Mouse (Mus musculus) heart, postnatal 36 days (tissue): ENCODE measurements around the gene Bcl2l14. TPM values are rescaled to one million over a fixed set of nuclear protein-coding genes. Genes with fewer than 3 reads are reported as not detected.
A peak's percentile ranks its signal among the peaks of the same experiment; 100 is the strongest.

ENCODE experiments used
- DNase-seq, 2 experiments: peaks; one replicate each; pipeline ENCODE4 v3.0.0; 2021 to 2022
- intact Hi-C: fragments of 180-260 bp; cut with DNase I; formaldehyde crosslinking; loops from one replicate; pipeline ENCODE4 v1.15.1; 2025
- total RNA-seq, 2 experiments: library from RNA; stranded (reverse); gene quantifications; 2 replicates each; pipeline ENCODE4 v1.2.3; 2021

Bcl2l14 gene
- total RNA-seq, 2 experiments from 2014 or later = not detected

DNA sequence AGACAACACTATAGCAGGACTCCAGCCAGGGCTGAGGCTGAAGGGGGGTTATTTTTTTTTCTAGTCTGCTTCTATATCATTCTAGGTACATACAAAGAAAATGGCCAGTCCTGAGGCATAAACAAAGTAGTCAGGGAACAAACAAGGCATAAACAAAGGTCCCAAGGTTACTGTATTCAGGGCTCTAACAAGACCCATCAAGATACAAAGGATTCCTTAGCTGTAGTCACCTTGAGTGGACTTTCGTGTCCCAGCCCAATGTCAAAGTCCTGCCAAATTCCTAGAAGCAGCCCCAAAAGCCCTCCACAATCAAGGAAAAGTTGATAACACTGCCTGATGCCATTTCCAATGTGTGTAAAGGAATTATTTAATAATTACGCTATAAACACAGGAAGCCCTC, 5.3 kb upstream of the Bcl2l14 start:
- no peak for DNase-seq
- intact Hi-C loops = no loop called here

DNA sequence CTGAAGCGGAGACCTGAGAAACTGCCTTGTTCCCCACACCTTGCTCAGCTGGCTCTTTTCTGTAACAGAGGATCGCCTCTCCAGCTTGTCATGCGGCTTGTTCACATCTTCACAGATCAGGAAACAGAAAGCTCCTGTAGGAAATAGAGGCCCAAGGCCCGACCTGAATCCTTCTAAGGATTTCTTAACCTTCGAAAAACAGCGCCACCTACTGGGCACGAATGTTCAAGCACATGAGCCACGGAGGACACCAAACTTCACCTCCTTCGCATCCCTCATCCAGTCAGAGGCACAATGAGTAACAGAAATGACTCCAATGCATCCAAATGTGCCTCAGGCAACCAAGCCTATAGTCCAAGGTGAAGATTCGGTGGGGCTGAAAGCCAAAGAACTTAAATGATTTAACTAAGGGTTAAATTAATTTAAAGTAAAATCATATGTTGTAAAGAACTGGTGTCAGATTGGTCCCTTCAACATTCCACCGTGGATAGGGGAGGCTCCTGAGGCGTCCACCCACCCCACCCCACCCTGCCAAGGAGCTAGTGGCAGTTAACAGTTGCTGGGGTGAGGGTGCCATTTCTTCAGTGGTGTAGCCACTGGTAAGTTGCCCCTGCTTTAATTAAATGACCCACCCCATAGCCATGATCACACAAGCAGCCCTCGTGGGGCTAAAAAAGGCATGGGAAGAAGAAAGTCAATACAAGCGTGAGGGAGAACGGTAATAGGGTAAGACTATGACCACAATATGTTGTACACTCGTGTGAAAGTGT, 7.0 kb downstream of the Bcl2l14 start:
- peak; percentile 45 to 70 for DNase-seq
- intact Hi-C loops = loop anchor here (2.0 kb wide), 1 partner anchor 498 kb away; no protein-coding TSS in a partner anchor

DNA sequence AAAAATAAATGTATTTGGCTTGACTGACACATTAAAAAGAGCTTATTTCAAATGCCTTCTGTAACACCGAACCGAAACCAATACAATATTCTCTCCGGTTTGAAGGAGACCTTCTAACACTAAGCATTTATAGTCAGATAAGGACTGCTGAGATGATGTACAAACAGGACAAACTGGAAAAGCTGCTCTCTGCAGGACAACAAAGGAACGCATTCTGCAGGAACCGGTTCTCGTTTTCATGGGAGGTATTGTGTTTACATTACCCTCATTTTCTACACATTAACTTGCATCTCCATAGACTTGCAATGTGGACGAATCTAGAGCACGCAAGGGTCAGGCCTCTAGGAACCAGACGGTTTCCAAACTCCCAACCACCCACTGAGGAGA, 7.6 kb downstream of the Bcl2l14 start:
- no peak for DNase-seq
- intact Hi-C loops = loop anchor here (2.0 kb wide), 1 partner anchor 499 kb away; no protein-coding TSS in a partner anchor

DNA sequence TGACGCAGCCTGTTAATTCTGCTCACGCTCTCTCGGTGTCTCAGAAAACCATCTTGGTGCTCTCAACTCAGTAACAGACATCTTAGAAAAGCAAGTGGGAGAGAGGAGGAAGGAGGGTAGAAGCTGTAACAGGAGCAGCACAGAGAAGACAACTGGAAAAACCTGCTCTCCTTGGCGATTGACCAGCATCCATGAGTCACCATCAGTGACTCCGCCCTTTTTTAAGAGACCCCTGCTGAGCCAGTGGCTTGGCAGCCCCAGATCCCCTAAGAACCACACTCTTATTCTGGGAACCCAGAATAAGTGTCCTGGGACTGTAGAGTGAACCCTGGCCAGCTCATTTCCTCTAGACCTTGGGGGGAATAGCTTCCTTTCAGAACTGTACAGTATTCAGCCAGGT, 11.1 kb downstream of the Bcl2l14 start:
- intact Hi-C loops = no loop called here
- DNase-seq = no peak

DNA sequence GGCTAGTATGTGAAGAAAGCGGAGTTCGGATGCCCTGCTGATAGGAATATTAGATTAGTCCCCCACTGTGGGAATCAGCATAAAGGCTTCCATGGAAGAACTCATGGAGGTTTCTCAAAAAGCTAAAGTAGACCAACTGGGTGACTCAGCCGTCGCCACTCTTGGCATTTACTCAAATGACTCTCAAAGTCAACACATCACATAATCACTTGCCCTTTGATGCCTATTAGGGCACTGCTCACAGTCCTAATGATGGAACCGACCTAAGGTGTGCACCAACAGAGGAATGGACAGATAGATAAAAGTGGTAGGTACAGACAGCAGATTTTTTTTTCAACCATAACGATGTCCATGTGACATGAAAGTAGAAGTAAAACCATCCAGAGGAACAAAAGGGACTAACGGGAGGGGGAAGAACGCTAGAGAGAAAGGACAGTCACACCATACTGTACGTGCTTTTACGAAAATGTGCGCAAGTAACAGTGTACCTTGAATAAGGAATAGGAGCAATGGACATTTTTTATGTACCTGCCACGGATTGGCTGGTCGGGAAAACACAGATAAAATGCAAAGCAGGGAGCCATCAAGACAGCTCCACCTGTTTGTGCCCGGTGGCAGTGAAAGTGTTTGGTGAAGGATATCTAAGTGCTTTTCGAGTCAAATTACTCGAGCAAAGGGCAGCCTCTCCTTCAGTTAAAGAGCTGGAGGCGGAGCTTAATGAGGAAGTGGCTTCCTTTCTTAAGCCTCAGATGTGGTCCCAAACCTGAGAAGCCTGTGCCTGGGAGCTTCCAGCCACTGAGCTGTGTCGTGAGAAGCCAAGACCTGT, 17.8 kb downstream of the Bcl2l14 start:
- no peak for DNase-seq
- intact Hi-C loops = no loop called here

DNA sequence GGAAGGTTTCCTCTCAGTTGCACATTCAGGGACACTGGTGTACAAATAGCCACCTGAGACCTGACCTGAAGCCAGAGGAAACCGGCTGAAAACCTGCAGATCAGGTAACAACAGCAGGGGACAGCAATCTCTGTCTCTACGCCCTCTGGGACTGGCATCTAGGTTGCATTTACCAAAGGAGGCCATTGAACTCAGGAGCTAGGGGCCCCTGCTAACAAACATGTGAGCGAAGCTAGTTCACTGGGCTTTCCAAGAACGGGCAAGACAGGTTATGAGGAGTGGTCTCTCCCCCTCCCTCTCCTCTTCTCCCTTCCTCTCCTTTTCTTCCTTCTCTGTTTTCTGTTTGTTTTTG, 18.4 kb downstream of the Bcl2l14 start:
- intact Hi-C loops = no loop called here
- DNase-seq = no peak

DNA sequence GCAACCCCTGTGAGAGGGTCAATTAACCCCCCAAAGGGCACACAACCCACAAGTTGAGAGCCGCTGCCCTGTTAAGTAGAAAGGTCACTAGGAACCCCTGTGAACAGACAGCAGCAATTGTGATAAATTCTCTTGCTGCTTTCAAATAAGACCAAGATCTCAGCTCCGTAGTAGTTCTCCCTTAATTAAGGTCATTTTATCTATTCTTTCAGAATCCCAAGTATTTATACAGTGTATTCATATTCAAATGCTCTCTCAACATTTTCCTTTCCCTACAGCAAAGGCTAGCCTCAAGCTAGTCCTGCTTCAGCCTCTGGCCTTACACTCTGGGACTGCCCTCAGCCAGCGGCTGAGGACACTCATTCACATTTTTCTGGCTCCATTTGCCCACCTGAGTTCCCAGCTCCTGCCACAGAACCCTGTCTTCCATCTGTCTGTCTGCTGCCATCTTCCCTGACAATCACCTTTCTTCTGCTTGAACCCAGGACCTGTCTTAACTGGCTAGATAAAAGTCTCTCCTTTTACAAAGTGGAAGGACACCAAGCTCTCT, 20.5 kb downstream of the Bcl2l14 start:
- no peak for DNase-seq
- intact Hi-C loops = no loop called here

DNA sequence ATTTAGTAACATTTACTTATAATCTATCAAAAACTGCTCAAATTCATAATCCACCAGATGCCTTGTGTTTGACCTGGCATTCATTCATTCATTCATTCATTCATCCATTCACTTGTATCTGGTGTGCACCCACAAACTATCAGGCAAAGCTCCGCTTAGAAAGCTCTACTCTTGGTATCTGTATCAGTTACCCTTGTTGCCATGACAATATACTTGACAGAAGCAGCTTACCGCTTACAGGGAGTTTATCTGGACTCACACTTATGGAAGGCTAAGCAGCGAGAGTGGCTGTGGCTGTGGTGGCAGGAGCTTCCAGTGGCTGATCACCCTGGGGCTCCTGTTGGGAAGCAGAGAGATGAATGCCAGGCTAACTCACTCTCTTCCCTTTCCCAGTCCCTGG, 21.8 kb downstream of the Bcl2l14 start:
- intact Hi-C loops = no loop called here
- no peak for DNase-seq

DNA sequence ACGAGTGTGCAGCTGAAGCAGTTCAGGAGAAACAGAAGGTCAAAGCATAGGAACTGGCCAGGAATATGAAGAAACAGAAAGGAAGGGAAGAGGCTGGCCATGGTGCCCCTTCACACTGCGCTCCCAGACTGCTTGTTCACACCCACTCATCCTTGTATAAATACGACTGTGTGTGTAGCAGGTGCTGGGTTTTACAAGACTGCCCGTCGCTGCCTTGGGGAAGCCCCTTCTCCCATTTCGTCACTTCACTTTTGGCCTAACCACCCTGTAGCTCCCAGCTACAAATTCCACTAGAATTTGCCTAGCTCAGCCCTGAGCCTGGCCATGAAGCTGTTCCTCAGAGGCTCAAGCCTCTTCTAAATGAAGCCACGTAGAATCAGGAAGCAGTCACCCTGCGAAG, 24.3 kb downstream of the Bcl2l14 start:
- no peak for DNase-seq
- intact Hi-C loops = loop anchor here (10.0 kb wide), 2 partner anchors 374 to 524 kb away; partner anchors contain the start of gene Dusp16

DNA sequence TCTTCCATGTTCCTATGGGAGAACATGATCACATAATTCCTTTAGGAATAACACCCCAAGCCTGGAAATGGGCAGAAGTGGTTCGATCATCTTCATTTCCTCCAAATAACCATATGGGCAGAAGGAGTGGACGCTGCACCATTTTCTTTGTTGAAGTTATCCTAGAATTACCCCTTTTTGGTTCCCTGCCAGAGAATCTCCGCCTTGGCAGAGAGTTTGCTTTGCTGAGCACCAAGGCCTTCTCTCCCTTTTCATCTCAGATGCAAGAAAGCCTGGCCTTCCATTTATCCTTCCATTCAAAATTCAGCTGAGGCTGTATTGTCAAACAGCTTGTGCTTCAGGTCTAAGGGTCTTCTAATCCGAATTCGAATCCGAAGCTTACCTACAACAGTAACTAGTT, 25.8 kb downstream of the Bcl2l14 start:
- intact Hi-C loops = loop anchor here (10.0 kb wide), 2 partner anchors 373 to 523 kb away; partner anchors contain the start of gene Dusp16
- no peak for DNase-seq

DNA sequence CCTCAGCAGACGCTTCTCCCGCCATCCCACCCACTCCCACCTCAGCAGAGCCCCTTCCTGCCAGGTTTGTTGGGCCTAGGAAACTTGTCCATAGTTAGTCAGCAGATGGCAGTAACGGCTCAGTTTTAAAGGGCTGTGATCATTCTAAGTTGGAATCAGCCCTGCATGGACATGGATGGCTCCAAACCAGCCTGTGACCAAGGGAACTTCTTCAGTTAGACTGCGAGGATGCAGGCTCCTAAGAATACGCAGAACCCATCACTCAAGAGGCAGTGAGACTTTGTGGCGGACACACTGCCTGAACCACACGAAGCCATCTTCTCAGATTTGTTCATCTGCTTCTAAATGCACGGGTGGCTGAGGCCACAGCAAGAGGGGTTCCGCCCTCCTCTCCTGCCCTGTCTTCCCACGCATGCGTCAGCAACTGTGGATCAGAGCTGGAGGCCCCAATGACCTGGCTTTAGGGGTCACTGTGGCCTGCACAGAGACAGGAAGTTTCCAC, 29.1 kb downstream of the Bcl2l14 start:
- intact Hi-C loops = loop anchor here (1.0 to 10.0 kb wide), 6 partner anchors 28 to 520 kb away; partner anchors contain the start of gene Dusp16

DNA sequence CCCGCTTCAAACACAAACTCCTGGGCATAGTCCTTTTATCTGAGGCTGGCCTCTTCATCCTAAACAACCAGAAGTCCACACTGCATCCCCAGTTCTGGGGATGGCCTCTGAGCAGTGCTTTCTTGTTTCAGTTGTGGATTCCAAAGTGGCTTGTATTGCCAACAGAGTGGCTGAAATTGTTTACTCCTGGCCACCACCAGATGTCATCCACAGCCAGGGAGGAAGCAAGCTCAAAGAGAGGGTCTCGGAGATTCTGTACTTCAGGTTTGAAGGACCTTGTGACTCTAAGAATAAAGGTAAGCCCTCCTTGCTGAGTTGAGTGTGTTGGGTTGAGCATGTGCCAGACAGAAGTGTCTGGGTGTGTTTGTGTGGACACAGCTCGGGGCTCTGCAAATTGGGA, 31.0 kb downstream of the Bcl2l14 start:
- intact Hi-C loops = loop anchor here (10.0 kb wide), 2 partner anchors 368 to 518 kb away; partner anchors contain the start of gene Dusp16
- DNase-seq = no peak

More for the DNA sequence above, 29.1 kb downstream of the Bcl2l14 start:
- peak; percentile 67 to 75 for DNase-seq

DNA sequence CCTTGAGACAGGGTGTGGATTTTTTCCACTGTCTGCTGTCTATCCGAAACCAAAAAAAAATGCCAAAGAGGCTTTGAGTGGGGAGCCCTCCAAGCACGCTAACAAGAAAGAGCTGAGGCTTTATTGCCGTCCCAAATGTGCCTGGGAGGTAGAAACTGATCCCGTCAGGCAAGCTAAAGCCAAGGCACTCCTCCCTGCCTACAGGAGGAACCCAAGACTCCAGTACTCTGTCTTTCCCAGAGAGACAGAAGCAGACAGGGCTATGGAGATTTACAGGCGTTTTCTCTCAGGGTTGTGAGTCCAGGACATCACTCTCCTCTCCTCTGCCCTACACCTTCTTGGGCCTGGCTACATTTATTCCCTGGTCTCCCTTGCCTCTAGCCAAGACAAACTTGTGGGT, 32.3 kb downstream of the Bcl2l14 start:
- intact Hi-C loops = loop anchor here (10.0 kb wide), 2 partner anchors 366 to 516 kb away; partner anchors contain the start of gene Dusp16
- no peak for DNase-seq

DNA sequence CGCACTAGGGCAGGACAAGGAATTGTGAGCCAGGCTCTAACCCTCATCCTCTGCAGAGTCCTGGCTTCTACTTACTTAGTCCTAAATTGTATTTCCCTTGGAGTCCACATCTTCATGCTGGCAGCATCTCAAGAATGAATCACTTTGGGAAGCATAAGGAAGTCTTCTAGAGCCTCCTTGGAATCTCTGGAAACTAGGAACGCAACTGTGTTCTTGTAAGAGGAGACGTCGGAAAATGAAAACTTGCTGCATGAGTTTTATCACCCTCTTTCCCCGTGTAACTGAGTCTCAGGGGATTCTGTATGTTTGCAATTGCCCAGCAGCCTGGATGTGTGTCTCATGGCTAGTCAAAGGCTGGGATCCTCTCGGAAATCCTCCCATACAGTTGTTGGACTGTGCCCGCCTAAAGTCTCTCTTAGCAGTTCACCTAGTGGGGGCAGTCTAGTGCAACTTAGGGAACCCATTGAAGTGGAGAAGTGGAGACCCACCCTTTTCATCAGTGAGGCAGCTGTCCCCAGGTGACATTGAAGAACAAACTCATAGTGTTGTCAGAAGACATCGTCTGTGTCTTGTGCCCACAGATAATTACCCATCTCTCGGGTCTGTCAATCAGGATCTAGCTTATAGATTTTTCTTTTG, 34.2 kb downstream of the Bcl2l14 start:
- no peak for DNase-seq

DNA sequence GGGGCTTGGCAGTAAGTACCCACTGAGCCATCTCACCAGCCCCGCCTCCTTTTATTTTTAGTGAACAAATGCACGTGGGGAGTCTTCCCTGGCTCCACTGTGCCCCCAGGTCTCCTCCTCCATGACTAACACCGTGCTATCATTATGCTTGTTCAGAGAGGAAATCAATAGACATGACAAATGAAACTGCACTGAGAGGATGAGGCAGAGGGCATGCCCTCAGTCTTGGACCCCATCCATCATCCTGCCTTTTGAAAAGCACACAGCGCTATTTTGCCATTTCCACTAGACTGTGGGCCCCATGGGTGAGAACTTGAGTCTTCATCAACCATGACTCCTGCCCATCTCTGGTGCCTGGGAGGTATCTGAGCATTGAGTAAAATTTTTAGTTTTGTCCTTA, 35.5 kb downstream of the Bcl2l14 start:
- intact Hi-C loops = no loop called here
- no peak for DNase-seq

More for the DNA sequence above, 34.2 kb downstream of the Bcl2l14 start:
- intact Hi-C loops = no loop called here

DNA sequence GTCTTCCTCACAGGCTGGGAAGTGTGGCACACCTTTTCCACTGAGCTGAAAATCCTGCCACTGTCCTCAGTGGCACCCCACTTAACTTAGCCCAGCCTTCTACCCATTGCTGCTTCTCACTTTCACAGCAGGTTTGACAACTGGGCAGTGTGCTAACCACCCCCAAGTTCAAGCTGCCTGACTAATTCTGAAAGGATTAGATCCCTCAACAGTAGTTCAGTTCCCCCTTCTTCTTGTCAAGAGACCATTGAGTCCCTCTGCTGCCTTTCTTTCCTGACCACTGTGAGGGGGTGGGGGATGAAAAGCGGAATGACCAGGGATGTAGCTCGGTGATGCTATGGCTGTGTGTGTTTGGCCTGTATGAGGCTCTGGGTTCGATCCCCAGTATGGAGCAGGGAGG, 37.2 kb downstream of the Bcl2l14 start:
- no peak for DNase-seq
- intact Hi-C loops = no loop called here

DNA sequence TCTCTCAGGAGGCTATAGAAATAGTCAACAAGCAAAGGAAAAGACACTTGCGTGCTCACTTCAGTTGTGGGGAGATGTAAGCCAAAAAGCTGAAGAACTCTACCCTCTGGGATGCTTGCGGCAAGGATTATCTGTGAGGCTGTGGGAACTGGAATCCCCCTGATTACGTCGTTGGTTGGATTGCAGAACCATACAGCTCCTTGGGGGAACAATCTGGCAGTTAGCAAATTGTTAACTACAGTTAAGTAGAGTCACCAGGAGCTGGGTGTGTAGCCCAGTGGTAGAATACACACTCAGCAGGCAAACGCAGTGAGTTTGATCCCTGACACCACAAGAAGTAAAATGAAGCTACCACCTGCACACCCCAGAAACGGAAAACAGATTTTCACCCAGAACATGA, 37.9 kb downstream of the Bcl2l14 start:
- peak in 1 of 2 experiments; percentile 22 for DNase-seq
- intact Hi-C loops = no loop called here

DNA sequence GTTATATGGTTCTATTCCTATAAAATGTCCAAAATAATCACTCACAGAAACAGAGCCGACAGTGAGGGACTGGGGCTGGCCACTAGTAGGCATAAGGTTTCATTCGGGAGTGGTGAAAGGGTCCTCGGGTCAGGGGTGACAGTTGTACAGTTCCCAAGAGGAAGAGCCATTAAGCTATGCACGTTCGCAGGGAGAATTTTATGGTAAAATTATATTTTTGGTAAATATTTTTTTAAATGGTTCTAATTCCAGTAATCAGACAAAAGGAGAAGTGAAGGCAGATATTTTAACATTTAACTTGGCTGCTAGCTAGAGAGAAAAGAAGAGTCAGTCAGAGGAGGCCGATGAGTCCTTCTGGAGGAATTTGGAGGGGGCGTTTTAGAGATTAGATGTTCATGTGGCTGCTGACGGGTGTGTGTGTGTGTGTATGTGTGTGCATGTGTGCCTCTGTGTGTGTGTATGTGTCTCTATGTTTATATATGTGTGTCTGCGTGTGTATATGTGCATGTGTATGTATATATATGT, 38.8 kb downstream of the Bcl2l14 start:
- DNase-seq = no peak
- intact Hi-C loops = no loop called here

DNA sequence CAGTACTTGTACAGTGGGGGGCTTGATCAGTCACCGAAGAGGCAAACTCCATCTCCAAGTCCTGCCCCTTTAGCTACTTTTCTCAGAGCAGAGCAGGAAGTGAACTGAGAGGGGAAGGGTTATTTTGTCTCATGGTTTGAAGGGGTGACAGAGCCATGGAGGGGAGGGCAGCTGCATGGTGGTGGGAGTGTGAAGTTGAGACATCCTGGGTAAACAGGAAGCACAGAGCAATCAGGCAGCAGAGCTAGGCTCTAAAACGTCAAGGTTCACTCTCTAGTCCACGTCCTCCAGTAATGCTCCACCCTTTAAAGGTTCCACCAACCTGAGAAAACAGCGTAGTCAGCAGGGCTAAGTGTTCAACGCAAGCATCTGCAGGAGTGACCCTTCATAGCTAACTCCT, 40.8 kb downstream of the Bcl2l14 start:
- intact Hi-C loops = no loop called here
- DNase-seq = no peak

DNA sequence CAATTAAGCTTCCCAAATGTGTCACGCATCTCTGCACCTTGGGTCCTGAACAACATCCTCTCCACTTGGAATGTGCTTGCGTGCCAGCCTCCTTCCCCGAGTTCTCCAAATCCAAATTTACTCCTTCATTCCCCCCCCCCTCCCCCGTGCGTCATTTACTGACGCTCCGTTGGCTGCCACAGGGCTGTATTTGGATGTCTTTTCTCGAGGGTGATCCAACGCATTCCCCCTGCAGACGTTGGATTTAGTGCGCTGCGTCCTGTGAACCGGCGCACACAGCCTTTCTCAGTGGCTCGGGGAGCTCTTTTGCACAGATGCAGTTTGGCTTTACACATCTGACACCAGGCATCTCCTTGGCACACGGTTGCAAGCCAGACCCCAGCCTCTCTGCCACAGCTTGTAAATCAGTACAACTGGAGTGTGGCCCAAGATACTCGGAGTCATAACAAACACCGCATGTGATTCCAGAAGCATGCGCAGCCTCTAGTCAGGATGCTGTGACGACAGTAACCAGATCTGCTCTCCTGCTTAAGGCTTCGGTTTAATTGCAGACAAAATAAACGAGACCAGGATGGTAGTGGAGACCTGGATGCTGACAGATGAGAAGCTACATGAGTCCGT, 43.4 kb downstream of the Bcl2l14 start:
- peak; percentile 21 to 28 for DNase-seq
- intact Hi-C loops = no loop called here
